Mouse (Mus musculus): Measurements from ENCODE around the gene Mob3b.

- TF ChIP-seq CTCF (IDR thresholded peaks at IDR 0.05; ENCODE audit: low read depth, low read length) (no peak), GATA1 (IDR thresholded peaks at IDR 0.05; ENCODE audit: borderline replicate concordance, low read length) (no peak), TAL1 (conservative IDR thresholded peaks at IDR 0.05; ENCODE audit: low read depth, low read length) (no peak), POLR2AphosphoS5 (IDR thresholded peaks at IDR 0.05; ENCODE audit: insufficient replicate concordance, low read depth, low read length) (no peak)
Observed at GRCm38 (mm10) chr4:35177926-35178645, 20.8 kb upstream of the Mob3b start.

All from G1E (cell line).